Mouse (Mus musculus) liver, embryonic 11.5 days (tissue): ENCODE data around the gene Gm11236. TPM values are rescaled to one million over a fixed set of nuclear protein-coding genes. Genes with fewer than 3 reads are reported as not detected.
"Not testable (repeated sequence)": the region's sequence is repeated elsewhere in the genome, so short reads cannot be mapped to it uniquely, and the experiment has no call there.

Experiments used
- ATAC-seq: fragments of 200-750 bp; cut with Nextera tagmentation; replicated peaks from 2 replicates; pipeline ENCODE4 v1.8.0; 2017; ENCODE audit warnings: moderate number of reproducible peaks, mild to moderate bottlenecking, moderate TSS enrichment, moderate library complexity; ENCODE audit not compliant: low FRiP score
- DNase-seq: peaks from one replicate; pipeline ENCODE4 v3.0.0-alpha.2; 2017; ENCODE audit warnings: low spot score
- H3K27ac ChIP-seq: fragments of 300-500 bp; sonication (generic); 2 replicates; pipeline ENCODE4 v1.5.1; 2014; ENCODE audit warnings: mild to moderate bottlenecking, low read depth, low read length, control low read depth
- H3K27me3 ChIP-seq: fragments of 300-500 bp; sonication (generic); replicated peaks from 2 replicates; pipeline ENCODE4 v1.6.1; 2014; ENCODE audit warnings: low read length, mixed read lengths; ENCODE audit not compliant: control insufficient read depth, insufficient read depth
- H3K36me3 ChIP-seq: fragments of 300-500 bp; sonication (generic); 2 replicates; pipeline ENCODE4 v1.6.1; 2014; ENCODE audit warnings: mild to moderate bottlenecking, low read length, moderate library complexity, mixed read lengths; ENCODE audit not compliant: control insufficient read depth, insufficient read depth
- H3K4me1 ChIP-seq: fragments of 300-500 bp; sonication (generic); replicated peaks from 2 replicates; pipeline ENCODE4 v1.6.1; 2014; ENCODE audit warnings: low read length, mixed read lengths; ENCODE audit not compliant: control insufficient read depth, insufficient read depth
- H3K4me2 ChIP-seq: fragments of 300-500 bp; sonication (generic); 2 replicates; pipeline ENCODE4 v1.6.1; 2014; ENCODE audit warnings: mild to moderate bottlenecking, control low read depth, moderate library complexity
- H3K4me3 ChIP-seq: fragments of 300-500 bp; sonication (generic); 2 replicates; pipeline ENCODE4 v1.5.1; 2014; ENCODE audit warnings: low read depth, low read length, control low read depth
- H3K9ac ChIP-seq: fragments of 300-500 bp; sonication (generic); 2 replicates; pipeline ENCODE4 v1.6.1; 2014; ENCODE audit warnings: low read depth, low read length, control low read depth
- H3K9me3 ChIP-seq: fragments of 300-500 bp; sonication (generic); 2 replicates; pipeline ENCODE4 v1.6.1; 2016; ENCODE audit warnings: low read length, inconsistent platforms, mixed read lengths; ENCODE audit not compliant: control insufficient read depth
- WGBS: fragments of 180-500 bp; shearing (Covaris S2); extraction: QIAGEN DNeasy Blood & Tissue Kit; methylation state at CpG from one replicate; pipeline ENCODE4 v1.1.7; 2014; 5-methylcytosine and 5-hydroxymethylcytosine counted together
- polyA plus RNA-seq: library from polyadenylated mRNA; unstranded; fragments of >200 nt; fragmentation: Nextera tagmentation; extraction: Ambion mirVana; gene quantifications from 2 replicates; pipeline ENCODE4 v1.2.1, GENCODE M21; 2014

Gm11236 gene
- polyA plus RNA-seq: not detected in 2 replicates

DNA sequence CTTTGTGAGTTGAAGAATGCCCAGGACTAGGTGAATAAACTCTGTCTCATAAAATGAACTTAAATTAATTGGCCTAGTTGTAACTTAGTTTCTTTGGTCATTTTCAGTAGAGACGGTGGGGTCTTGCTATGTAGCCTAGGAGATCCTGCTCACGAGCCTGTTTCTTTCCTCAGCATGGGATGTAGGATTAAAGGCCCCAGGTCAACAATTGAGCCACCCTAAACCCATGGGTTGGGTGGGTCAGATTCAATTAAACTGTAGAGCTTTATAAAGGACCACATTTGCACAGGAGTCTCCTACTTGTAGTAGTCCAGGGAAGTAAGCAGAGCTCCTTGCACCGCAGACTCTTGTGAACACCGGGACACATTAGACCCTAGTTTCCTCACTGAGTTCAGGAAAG, at the start of gene Gm11236:
Gene Gm11236, plus strand, starts transcription at position 301 of the 400 bp plus-strand sequence.
- not testable (repeated sequence) for H3K4me2 ChIP-seq, H3K27ac ChIP-seq, H3K4me1 ChIP-seq, ATAC-seq, DNase-seq, H3K36me3 ChIP-seq, H3K9ac ChIP-seq, H3K27me3 ChIP-seq, H3K4me3 ChIP-seq, H3K9me3 ChIP-seq
- WGBS: no CpG with 5 or more reads among the region's 4 CpGs

DNA sequence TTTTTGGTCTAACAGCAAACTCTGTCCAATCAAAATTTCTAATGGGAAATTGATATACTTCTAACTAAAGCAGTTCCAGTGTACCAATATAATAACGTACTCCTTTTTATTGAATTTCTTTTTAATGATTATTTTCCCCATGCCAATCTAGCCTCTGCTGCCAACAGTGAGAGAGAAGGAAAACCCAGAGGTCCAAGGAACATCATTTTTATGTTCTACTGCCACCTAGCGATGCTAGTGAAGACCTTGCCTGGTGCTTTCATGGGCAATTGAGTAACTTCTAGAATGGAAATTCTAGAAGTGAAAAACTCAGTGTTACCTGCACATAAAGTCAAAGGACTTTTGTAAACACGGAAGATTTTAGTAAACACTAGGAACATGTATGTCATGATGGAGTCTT, 38.7 kb upstream of the Gm11236 start:
- no peak for DNase-seq
- no peaks in the 10 kb centered on the region for H3K4me1 ChIP-seq
- WGBS: 12% methylated on average over 3 of the region's 3 CpGs

DNA sequence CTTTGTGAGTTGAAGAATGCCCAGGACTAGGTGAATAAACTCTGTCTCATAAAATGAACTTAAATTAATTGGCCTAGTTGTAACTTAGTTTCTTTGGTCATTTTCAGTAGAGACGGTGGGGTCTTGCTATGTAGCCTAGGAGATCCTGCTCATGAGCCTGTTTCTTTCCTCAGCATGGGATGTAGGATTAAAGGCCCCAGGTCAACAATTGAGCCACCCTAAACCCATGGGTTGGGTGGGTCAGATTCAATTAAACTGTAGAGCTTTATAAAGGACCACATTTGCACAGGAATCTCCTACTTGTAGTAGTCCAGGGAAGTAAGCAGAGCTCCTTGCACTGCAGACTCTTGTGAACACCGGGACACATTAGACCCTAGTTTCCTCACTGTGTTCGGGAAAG, 30.3 kb upstream of the Gm11236 start, which contains the start of gene Gm11238:
Gene Gm11238, plus strand, starts transcription at position 301 of the 400 bp plus-strand sequence.
- not testable (repeated sequence) for DNase-seq, H3K27me3 ChIP-seq, ATAC-seq, H3K4me1 ChIP-seq, H3K9me3 ChIP-seq, H3K4me2 ChIP-seq, H3K36me3 ChIP-seq, H3K4me3 ChIP-seq, H3K9ac ChIP-seq, H3K27ac ChIP-seq
- WGBS: no CpG with 5 or more reads among the region's 3 CpGs

More for the DNA sequence above, 38.7 kb upstream of the Gm11236 start:
- Histone ChIP-seq H3K27me3 (no peaks in the 10 kb centered on the region), H3K4me3 (no peak overlapping the region), H3K27ac (no peak overlapping the region), H3K36me3 (no peaks in the 10 kb centered on the region), H3K4me2 (no peak overlapping the region), H3K9ac (no peak overlapping the region), H3K9me3 (no peaks in the 10 kb centered on the region)
- no peak for ATAC-seq

DNA sequence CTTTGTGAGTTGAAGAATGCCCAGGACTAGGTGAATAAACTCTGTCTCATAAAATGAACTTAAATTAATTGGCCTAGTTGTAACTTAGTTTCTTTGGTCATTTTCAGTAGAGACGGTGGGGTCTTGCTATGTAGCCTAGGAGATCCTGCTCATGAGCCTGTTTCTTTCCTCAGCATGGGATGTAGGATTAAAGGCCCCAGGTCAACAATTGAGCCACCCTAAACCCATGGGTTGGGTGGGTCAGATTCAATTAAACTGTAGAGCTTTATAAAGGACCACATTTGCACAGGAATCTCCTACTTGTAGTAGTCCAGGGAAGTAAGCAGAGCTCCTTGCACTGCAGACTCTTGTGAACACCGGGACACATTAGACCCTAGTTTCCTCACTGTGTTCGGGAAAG, 15.2 kb upstream of the Gm11236 start, which contains the start of gene Gm11237:
Gene Gm11237, plus strand, starts transcription at position 301 of the 400 bp plus-strand sequence.
- not testable (repeated sequence) for H3K36me3 ChIP-seq, H3K9ac ChIP-seq, H3K27ac ChIP-seq, H3K4me3 ChIP-seq, ATAC-seq, H3K4me1 ChIP-seq, H3K4me2 ChIP-seq, H3K9me3 ChIP-seq, H3K27me3 ChIP-seq, DNase-seq
- WGBS: no CpG with 5 or more reads among the region's 3 CpGs

DNA sequence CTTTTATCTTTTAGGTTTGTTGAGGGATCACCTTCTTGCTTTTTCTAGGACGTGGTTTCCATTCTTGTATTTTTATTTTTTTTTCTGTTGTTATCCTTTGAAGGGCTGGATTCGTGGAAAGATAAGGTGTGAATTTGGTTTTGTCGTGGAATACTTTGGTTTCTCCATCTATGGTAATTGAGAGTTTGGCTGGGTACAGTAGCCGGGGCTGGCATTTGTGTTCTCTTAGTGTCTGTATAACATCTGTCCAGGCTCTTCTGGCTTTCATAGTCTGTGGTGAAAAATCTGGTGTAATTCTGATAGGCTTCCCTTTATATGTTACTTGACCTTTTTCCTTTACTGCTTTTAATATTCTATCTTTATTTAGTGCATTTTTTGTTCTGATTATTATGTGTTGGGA, 23.9 kb downstream of the Gm11236 start:
- H3K27me3 ChIP-seq, H3K27ac ChIP-seq, H3K36me3 ChIP-seq, H3K9me3 ChIP-seq, H3K4me1 ChIP-seq, H3K4me2 ChIP-seq, ATAC-seq, H3K4me3 ChIP-seq, H3K9ac ChIP-seq, DNase-seq: not testable (repeated sequence)
- 87% methylated on average over 4 of the region's 4 CpGs for WGBS

DNA sequence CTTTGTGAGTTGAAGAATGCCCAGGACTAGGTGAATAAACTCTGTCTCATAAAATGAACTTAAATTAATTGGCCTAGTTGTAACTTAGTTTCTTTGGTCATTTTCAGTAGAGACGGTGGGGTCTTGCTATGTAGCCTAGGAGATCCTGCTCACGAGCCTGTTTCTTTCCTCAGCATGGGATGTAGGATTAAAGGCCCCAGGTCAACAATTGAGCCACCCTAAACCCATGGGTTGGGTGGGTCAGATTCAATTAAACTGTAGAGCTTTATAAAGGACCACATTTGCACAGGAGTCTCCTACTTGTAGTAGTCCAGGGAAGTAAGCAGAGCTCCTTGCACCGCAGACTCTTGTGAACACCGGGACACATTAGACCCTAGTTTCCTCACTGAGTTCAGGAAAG, 30.1 kb downstream of the Gm11236 start, which contains the start of gene Gm11239:
Gene Gm11239, plus strand, starts transcription at position 301 of the 400 bp plus-strand sequence.
- not testable (repeated sequence) for H3K4me2 ChIP-seq
- no CpG with 5 or more reads among the region's 4 CpGs for WGBS

DNA sequence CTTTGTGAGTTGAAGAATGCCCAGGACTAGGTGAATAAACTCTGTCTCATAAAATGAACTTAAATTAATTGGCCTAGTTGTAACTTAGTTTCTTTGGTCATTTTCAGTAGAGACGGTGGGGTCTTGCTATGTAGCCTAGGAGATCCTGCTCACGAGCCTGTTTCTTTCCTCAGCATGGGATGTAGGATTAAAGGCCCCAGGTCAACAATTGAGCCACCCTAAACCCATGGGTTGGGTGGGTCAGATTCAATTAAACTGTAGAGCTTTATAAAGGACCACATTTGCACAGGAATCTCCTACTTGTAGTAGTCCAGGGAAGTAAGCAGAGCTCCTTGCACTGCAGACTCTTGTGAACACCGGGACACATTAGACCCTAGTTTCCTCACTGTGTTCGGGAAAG, 45.3 kb downstream of the Gm11236 start, which contains the start of gene Gm428:
Gene Gm428, plus strand, starts transcription at position 301 of the 400 bp plus-strand sequence.
- not testable (repeated sequence) for H3K36me3 ChIP-seq, H3K9me3 ChIP-seq, H3K27ac ChIP-seq, H3K9ac ChIP-seq, H3K4me3 ChIP-seq, H3K4me2 ChIP-seq, ATAC-seq, H3K4me1 ChIP-seq, DNase-seq, H3K27me3 ChIP-seq
- no CpG with 5 or more reads among the region's 4 CpGs for WGBS

More for the DNA sequence above, 30.1 kb downstream of the Gm11236 start, which contains the start of gene Gm11239:
- not testable (repeated sequence) for H3K27me3 ChIP-seq, H3K9me3 ChIP-seq, H3K36me3 ChIP-seq, ATAC-seq, H3K4me3 ChIP-seq, H3K9ac ChIP-seq, DNase-seq, H3K27ac ChIP-seq, H3K4me1 ChIP-seq

Other genes starting within 250 kb of the Gm11236 start
- not detected in 2 replicates for gene Gm11487, start 233.0 kb upstream of the Gm11236 start, polyA plus RNA-seq
- gene Gm11238, start 30.2 kb upstream of the Gm11236 start, polyA plus RNA-seq: not detected in 2 replicates
- gene Gm11237, start 15.1 kb upstream of the Gm11236 start, polyA plus RNA-seq: not detected in 2 replicates
- gene Gm11239, start 30.2 kb downstream of the Gm11236 start, polyA plus RNA-seq: not detected in 2 replicates
- not detected in 2 replicates for gene Gm428, start 45.4 kb downstream of the Gm11236 start, polyA plus RNA-seq
- 0.40 and 0.63 TPM in 2 replicates for gene Rasef, start 152.9 kb downstream of the Gm11236 start, polyA plus RNA-seq
- not detected in 2 replicates for gene Gm11758, start 238.1 kb downstream of the Gm11236 start, polyA plus RNA-seq